Mouse (Mus musculus) intestine, embryonic 15.5 days (tissue): ENCODE data around the gene Mrpl24. TPM values are rescaled to one million over a fixed set of nuclear protein-coding genes. Genes with fewer than 3 reads are reported as not detected.

Experiments used
- ATAC-seq: fragments of 200-750 bp; cut with Nextera tagmentation; 2 replicates; pipeline ENCODE4 v1.8.0; 2017; ENCODE audit warnings: moderate TSS enrichment, moderate library complexity
- H3K27ac ChIP-seq: fragments of 300-500 bp; sonication (generic); 2 replicates; pipeline ENCODE4 v1.5.1; 2015; ENCODE audit warnings: mild to moderate bottlenecking, inconsistent platforms
- H3K27me3 ChIP-seq: fragments of 300-500 bp; sonication (generic); replicated peaks from 2 replicates; pipeline ENCODE4 v1.6.1; 2015; ENCODE audit warnings: inconsistent platforms
- H3K36me3 ChIP-seq: fragments of 300-500 bp; sonication (generic); 2 replicates; pipeline ENCODE4 v1.6.1; 2015; ENCODE audit warnings: inconsistent platforms
- H3K4me1 ChIP-seq: fragments of 300-500 bp; sonication (generic); replicated peaks from 2 replicates; pipeline ENCODE4 v1.6.1; 2015; ENCODE audit warnings: inconsistent platforms
- H3K4me2 ChIP-seq: fragments of 300-500 bp; sonication (generic); replicated peaks from 2 replicates; pipeline ENCODE4 v1.6.1; 2015; ENCODE audit warnings: mild to moderate bottlenecking, inconsistent platforms
- H3K4me3 ChIP-seq: fragments of 300-500 bp; sonication (generic); replicated peaks from 2 replicates; pipeline ENCODE4 v1.5.1; 2015; ENCODE audit warnings: inconsistent platforms
- H3K9ac ChIP-seq: fragments of 300-500 bp; sonication (generic); 2 replicates; pipeline ENCODE4 v1.6.1; 2015; ENCODE audit warnings: inconsistent platforms
- H3K9me3 ChIP-seq: fragments of 300-500 bp; sonication (generic); 2 replicates; pipeline ENCODE4 v1.6.1; 2016; ENCODE audit warnings: inconsistent platforms
- WGBS: fragments of 180-500 bp; shearing (Covaris S2); methylation state at CpG from one replicate; pipeline ENCODE4 v1.1.7; 2015; 5-methylcytosine and 5-hydroxymethylcytosine counted together
- polyA plus RNA-seq: library from polyadenylated mRNA; unstranded; fragments of >200 nt; fragmentation: Nextera tagmentation; extraction: Ambion mirVana; gene quantifications from 2 replicates; pipeline ENCODE4 v1.2.1, GENCODE M21; 2015

Gene Mrpl24
- polyA plus RNA-seq, 1 experiment from 2014 or later: 74.2 TPM

DNA sequence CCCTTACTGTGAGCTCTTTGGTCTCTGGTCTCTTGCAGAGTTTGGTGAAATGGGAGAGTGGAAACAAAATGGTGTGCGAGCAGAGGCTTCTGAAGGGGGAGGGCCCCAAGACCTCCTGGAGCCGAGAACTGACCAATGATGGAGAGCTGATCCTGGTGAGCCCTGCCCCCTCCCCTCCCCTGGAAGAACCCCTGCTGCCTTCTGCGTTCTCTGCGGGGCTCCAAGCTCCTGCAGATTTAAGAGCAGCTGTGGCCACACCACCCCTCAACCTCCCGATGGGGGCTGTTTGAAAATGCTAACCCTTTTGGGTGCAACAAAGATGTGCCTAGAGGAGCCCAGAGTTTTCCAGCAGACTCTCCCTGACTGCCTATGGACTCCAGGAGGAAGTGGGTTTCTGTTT, 33.1 kb downstream of the Mrpl24 start:
- Histone ChIP-seq H3K36me3 (no peaks in the 10 kb centered on the region), H3K4me2 (peak overlapping the region; percentile 59), H3K4me3 (peak overlapping the region; percentile 25), H3K9ac (peak overlapping the region; percentile 41), H3K27me3 (peaks cover 35% of the 10 kb centered on the region), H3K27ac (peak overlapping the region; percentile 48; the same call in 1 of the 2 replicates), H3K9me3 (no peaks in the 10 kb centered on the region), H3K4me1 (peaks cover 29% of the 10 kb centered on the region)
- peak; percentile 72 for ATAC-seq
- WGBS: 17% methylated on average over 5 of the region's 5 CpGs

DNA sequence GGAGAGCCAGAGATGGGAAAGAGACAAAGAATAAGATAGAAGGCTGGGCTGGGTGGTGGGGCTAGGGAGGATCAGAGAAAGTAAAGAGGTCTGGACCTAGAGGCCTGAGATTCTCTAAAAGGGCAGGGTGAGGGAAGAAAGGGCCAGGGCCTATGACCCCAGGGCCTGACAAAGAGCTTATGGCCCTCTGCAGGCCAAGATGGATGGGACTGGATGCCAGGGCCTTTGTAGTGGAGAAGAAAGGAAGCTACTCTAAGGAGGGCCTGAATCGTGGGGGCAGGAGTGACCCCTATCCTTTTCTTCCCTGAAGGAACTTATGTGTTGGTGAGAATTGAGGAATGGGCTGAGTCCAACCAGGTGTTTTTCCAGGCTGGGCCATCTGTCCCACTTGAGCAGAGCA, 38.8 kb downstream of the Mrpl24 start:
- H3K27me3 ChIP-seq: 0 out of 2 replicates have a peak, but pooled peaks cover 3% of the 10 kb centered on the region
- no peak for ATAC-seq
- no peak overlapping the region for H3K4me3 ChIP-seq
- 38% methylated on average over 1 of the region's 1 CpGs for WGBS
- peaks cover 15% of the 10 kb centered on the region for H3K4me1 ChIP-seq
- no peak overlapping the region for H3K9ac ChIP-seq
- no peak overlapping the region for H3K27ac ChIP-seq
- no peaks in the 10 kb centered on the region for H3K36me3 ChIP-seq
- no peak overlapping the region for H3K4me2 ChIP-seq
- H3K9me3 ChIP-seq: no peaks in the 10 kb centered on the region

DNA sequence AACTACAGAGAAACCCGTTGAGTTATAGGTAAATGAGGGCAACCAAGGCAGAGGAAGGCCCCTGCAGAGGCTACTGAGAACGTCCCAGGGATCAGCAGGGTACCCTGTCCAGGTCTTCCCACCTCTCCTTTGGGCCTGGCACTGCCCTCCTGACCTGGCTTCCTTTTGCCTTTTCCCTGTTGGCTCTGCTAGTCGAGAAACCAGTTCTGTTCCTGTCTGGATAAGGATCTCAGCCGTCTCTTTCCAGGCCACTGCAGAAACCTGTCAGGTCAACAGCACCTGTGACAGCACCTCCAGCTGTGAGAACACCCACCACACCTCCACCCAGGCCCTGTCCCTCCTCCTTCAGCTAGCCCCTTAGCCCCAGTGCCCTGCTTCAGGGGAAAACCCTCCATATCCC, 39.2 kb downstream of the Mrpl24 start:
- Histone ChIP-seq H3K9me3 (no peaks in the 10 kb centered on the region), H3K27ac (no peak overlapping the region), H3K27me3 (0 out of 2 replicates have a peak, but pooled peaks cover 3% of the 10 kb centered on the region), H3K9ac (no peak overlapping the region), H3K4me3 (no peak overlapping the region), H3K4me1 (peaks cover 15% of the 10 kb centered on the region), H3K36me3 (no peaks in the 10 kb centered on the region), H3K4me2 (no peak overlapping the region)
- 26% methylated on average over 4 of the region's 4 CpGs for WGBS
- no peak for ATAC-seq

DNA sequence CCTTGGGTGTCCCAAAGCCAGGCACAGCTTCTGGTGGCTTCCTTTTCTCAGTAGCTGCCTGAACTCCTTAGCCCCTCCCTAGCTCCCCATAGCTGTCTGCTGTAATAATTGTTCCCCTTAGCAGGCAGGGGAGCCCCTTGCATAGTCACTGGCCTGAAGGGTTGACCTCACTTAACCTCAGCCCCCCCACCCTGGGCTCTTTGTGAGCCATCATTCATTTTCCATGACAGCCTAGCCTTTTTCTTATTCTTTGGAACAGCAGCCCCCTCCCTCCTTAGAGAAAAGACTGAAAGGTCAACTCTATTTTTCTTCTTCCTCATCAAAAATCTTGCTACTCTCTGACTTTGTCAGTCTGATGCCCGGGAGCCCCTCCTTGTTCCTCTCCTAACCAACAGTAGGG, 39.7 kb downstream of the Mrpl24 start:
- no peak overlapping the region for H3K4me2 ChIP-seq
- no peak overlapping the region for H3K9ac ChIP-seq
- H3K27ac ChIP-seq: no peak overlapping the region
- H3K36me3 ChIP-seq: no peaks in the 10 kb centered on the region
- no peaks in the 10 kb centered on the region for H3K9me3 ChIP-seq
- no peak overlapping the region for H3K4me3 ChIP-seq
- peaks cover 15% of the 10 kb centered on the region for H3K4me1 ChIP-seq
- no peak for ATAC-seq
- 0 out of 2 replicates have a peak, but pooled peaks cover 3% of the 10 kb centered on the region for H3K27me3 ChIP-seq
- 33% methylated on average over 1 of the region's 1 CpGs for WGBS

DNA sequence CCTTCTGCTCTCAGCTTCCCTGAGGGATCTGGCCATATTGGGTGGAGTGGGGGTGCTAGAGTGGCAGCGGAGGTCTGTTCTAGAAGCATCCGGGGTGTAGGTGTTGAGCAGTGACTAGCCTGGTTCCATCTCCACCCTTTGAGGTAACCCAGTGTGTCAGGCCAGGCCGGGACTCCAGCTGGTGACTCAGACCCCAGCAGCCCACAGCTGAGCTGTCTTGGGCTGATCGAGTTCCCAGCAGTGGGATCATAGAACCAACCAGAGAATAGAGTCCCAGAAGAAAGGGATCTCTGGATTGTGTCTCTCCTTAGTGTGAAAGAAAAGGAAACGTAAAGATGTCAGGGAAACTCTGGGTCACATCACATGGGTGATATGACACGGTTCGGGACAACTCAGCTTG, 40.1 kb downstream of the Mrpl24 start:
- 58% methylated on average over 7 of the region's 7 CpGs for WGBS
- no peak overlapping the region for H3K9ac ChIP-seq
- H3K4me3 ChIP-seq: no peak overlapping the region
- peaks cover 15% of the 10 kb centered on the region for H3K4me1 ChIP-seq
- 0 out of 2 replicates have a peak, but pooled peaks cover 3% of the 10 kb centered on the region for H3K27me3 ChIP-seq
- peak overlapping the region; percentile 89; the same call in 1 of the 2 replicates for H3K27ac ChIP-seq
- no peak overlapping the region for H3K4me2 ChIP-seq
- no peak for ATAC-seq
- no peaks in the 10 kb centered on the region for H3K9me3 ChIP-seq
- H3K36me3 ChIP-seq: no peaks in the 10 kb centered on the region

DNA sequence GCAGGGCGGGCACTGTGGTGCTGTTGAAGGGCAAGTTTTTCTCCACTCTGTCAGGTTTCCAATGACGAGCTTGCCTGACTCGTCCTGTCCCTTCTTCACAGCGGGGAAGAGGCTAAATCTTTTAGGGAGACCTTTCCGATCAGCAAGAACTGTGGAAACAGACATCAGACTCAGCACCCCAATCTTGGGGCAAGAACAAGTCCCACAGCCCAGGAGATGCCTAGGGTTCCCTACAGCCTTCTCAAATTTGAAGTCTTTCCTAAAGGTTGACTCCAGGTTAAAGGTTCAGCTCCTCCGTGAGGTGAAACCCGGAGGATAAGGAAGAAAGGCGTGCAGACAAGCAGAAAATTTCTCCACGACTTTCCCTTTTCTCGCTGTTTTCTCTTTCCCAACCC, 40.9 kb downstream of the Mrpl24 start:
- no peak for ATAC-seq
- Histone ChIP-seq H3K9me3 (no peaks in the 10 kb centered on the region), H3K4me1 (peaks cover 15% of the 10 kb centered on the region), H3K27ac (peak overlapping the region; percentile 89), H3K27me3 (0 out of 2 replicates have a peak, but pooled peaks cover 3% of the 10 kb centered on the region), H3K4me2 (peak overlapping the region; percentile 84), H3K9ac (peak overlapping the region; percentile 59; the same call in 1 of the 2 replicates), H3K4me3 (peak overlapping the region; percentile 46), H3K36me3 (no peaks in the 10 kb centered on the region)
- 8% methylated on average over 10 of the region's 10 CpGs for WGBS

DNA sequence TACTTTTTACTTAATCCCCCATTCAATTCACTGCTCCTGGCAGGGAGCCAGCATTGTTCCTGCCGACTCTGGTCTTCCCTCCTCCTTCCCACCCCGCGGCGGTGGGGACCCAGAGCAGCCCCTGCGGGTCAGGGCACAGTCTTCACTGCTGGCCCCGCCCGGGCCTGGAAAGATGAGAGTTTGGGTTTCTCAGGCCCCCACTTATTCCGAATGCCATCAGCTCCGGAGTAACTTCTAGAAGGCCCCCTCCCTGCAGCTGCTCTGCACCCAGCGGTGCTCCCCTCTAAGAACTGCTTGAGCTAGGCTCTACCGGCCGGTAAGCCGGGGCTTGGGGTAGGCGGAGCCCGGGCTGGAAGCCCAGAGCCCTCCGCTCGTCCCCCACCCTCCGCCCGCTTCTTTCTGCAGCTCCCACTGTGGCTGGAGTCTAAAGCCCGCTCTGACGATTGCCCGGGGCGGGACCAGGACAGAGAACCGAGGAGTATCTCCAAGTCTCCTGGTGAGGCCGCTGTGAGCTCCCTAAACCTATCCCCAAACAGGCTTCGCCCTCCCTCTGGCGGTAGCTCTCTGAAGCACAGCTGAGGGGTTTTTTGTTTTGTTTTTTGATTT, 41.4 kb downstream of the Mrpl24 start:
- ATAC-seq: peak; percentile 99
- Histone ChIP-seq H3K4me1 (peaks cover 15% of the 10 kb centered on the region), H3K27ac (peak overlapping the region; percentile 89), H3K9ac (peak overlapping the region; percentile 59), H3K27me3 (0 out of 2 replicates have a peak, but pooled peaks cover 3% of the 10 kb centered on the region), H3K4me2 (peak overlapping the region; percentile 84), H3K9me3 (no peaks in the 10 kb centered on the region), H3K4me3 (peak overlapping the region; percentile 46), H3K36me3 (no peaks in the 10 kb centered on the region)
- under 1% methylated on average over 27 of the region's 27 CpGs for WGBS

DNA sequence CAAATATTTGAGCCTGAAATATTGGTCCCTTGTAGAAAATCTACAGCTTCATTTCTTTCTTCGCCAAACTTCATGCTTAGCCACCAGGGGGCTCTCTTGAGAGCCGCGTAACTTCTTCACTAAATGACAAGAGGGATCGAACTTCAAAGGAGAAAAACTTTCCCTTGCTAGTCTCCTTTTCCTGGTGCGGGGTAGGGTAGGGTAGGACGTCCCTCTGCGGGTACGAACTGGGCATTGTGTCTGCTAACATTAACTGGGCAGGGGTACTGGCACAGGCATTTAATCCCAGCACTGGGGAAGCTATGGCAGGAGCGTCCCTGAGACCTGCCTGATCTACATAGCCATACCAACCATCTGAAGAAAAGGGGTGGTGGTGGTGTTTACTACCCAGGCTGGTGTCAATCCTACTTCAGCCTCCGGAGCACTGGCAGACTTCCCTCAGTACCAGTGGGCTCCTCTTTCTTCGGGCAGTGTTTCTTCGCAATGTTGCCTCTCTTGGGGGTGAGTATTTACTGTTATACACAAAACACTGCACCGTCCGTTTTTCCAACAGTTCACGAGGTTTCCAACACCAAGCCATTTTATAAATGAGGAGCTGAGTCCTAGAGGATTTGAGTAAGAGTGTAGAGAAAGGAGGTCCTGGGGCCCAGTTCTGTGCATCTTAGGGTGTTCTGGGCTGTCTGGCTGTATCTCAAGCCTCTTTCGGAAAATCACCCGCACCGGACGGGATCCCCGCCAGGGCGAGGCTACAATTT, 51.1 kb downstream of the Mrpl24 start:
- H3K4me3 ChIP-seq: peak overlapping the region; percentile 64
- peak overlapping the region; percentile 96 for H3K4me2 ChIP-seq
- H3K4me1 ChIP-seq: peaks cover 47% of the 10 kb centered on the region
- peak overlapping the region; percentile 68 for H3K9ac ChIP-seq
- no peaks in the 10 kb centered on the region for H3K36me3 ChIP-seq
- ATAC-seq: peak; percentile 27
- peak overlapping the region; percentile 73 for H3K27ac ChIP-seq
- peaks cover 13% of the 10 kb centered on the region for H3K27me3 ChIP-seq
- H3K9me3 ChIP-seq: no peaks in the 10 kb centered on the region
- WGBS: under 1% methylated on average over 21 of the region's 21 CpGs

DNA sequence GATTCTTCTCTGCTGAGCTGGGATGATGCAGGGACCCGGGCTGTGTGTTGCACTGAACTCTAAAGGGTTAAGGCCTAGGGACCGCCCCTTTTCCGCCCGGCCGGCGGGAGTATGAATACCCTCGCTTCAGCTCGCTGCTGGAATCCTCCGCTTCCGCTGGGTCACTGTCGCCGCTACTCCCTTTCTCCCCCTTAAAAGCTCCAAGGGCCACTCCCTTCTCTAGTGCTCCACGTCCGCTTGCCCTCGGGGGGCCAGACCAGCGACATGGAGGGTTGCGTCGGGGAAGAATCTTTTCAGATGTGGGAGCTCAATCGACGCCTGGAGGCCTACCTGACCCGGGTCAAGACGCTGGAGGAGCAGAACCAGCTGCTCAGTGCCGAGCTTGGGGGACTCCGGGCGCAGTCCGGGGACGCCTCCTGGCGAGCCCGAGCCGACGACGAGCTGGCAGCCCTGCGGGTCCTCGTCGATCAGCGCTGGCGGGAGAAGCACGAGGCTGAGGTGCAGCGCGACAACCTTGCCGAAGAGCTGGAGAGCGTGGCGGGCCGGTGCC, 51.7 kb downstream of the Mrpl24 start, which contains the start of gene Nes:
Nes (plus strand) TSS at position 140 of the 550 bp plus-strand sequence.
- under 1% methylated on average over 44 of the region's 44 CpGs for WGBS
- peak; percentile 73 for ATAC-seq
- peak within 1 kb of the TSS; percentile 73 for H3K27ac ChIP-seq

DNA sequence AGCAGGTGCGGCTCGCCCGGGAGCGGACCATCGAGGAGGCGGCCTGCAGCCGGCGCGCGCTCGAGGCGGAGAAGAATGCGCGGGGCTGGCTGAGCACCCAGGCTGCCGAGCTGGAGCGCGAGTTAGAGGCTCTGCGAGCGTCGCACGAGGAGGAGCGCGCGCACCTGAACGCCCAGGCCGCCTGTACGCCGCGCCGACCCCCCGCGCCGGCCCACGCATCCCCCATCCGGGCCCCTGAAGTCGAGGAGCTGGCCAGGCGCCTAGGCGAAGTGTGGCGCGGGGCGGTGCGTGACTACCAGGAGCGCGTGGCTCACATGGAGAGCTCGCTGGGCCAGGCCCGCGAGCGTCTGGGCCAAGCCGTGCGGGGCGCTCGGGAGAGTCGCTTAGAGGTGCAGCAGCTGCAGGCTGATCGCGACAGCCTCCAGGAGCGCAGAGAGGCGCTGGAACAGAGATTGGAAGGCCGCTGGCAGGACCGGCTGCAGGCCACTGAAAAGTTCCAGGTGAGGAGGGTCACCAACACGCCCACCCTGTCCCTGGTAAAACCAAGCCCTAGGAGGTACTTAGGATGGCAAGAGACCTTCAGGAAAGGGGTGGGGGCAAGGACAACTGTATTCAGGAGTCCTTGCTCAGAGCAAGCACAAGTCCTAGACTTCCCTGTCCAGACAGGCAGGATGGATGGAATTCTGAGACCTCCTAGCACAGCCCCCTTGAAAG, 52.3 kb downstream of the Mrpl24 start:
- Histone ChIP-seq H3K4me2 (peak overlapping the region; percentile 96), H3K27me3 (peaks cover 13% of the 10 kb centered on the region), H3K9ac (peak overlapping the region; percentile 68), H3K27ac (peak overlapping the region; percentile 73), H3K4me3 (peak overlapping the region; percentile 64), H3K36me3 (no peaks in the 10 kb centered on the region), H3K9me3 (no peaks in the 10 kb centered on the region), H3K4me1 (peaks cover 47% of the 10 kb centered on the region)
- WGBS: under 1% methylated on average over 60 of the region's 60 CpGs
- peak; percentile 34 for ATAC-seq

More for the DNA sequence above, 51.7 kb downstream of the Mrpl24 start, which contains the start of gene Nes:
- Histone ChIP-seq H3K36me3 (no peaks in the 10 kb centered on the region), H3K4me1 (peaks cover 47% of the 10 kb centered on the region), H3K4me2 (peak within 1 kb of the TSS; percentile 96), H3K4me3 (peak within 1 kb of the TSS; percentile 64), H3K9ac (peak within 1 kb of the TSS; percentile 68), H3K27me3 (peaks cover 13% of the 10 kb centered on the region), H3K9me3 (no peaks in the 10 kb centered on the region)

DNA sequence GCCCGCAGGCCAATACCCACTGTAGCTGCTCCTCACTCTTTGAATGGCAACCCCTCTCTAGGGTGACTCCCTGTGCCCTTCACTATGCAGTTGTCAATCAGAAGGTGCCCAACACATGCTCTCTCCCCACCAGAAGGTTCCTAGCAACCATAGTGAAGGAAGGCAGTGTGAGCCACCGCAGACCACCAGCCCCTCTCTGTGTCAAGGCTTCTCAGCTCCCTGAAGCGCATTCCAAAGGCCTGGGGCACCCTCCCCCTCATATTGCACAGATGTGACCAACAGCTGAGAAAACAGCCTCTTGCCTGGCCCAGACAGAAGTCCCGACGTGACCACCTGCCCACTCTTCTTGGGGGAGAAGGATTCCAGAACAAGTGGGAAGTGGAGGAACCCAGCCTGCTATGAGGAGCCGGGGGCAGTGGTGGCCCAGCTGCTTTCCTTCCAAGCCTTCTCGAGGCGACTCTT, 52.9 kb downstream of the Mrpl24 start:
- Histone ChIP-seq H3K9ac (peak overlapping the region; percentile 68), H3K9me3 (no peaks in the 10 kb centered on the region), H3K4me2 (peak overlapping the region; percentile 96), H3K36me3 (no peaks in the 10 kb centered on the region), H3K27me3 (peaks cover 13% of the 10 kb centered on the region), H3K27ac (peak overlapping the region; percentile 73; the same call in 1 of the 2 replicates), H3K4me3 (peak overlapping the region; percentile 64), H3K4me1 (peaks cover 47% of the 10 kb centered on the region)
- 22% methylated on average over 8 of the region's 8 CpGs for WGBS
- ATAC-seq: no peak
